Mouse (Mus musculus): ENCODE measurements around the gene Ccl7.

Gene Ccl7

GRCm38 (mm10) chr11:82035356-82035755, 10.2 kb upstream of the Ccl7 start, which contains the start of gene Ccl2:
Gene Ccl2 (plus strand): TSS chr11:82035571.
- DNase-seq (ENCODE audit: low read depth, low spot score) = no peak

GRCm38 (mm10) chr11:82035857-82036256, 9.7 kb upstream of the Ccl7 start:
- DNase-seq (ENCODE audit: low read depth, low spot score) = no peak

- no peak for DNase-seq (ENCODE audit: low read depth, low spot score)
Measured at GRCm38 (mm10) chr11:82038535-82038934, 7.0 kb upstream of the Ccl7 start, which contains the start of gene Gm17268. Gene Gm17268 (minus strand): TSS chr11:82038562.

- DNase-seq (ENCODE audit: low read depth, low spot score) = no peak
Measured at GRCm38 (mm10) chr11:82039132-82039660, 6.3 kb upstream of the Ccl7 start.

GRCm38 (mm10) chr11:82041671-82042080, 3.8 kb upstream of the Ccl7 start:
- DNase-seq (ENCODE audit: low read depth, low spot score) = no peak

- peak; percentile 50 for DNase-seq (ENCODE audit: low read depth, low spot score)
Measured at GRCm38 (mm10) chr11:82047746-82048415, 2.4 kb downstream of the Ccl7 start.

- DNase-seq (ENCODE audit: low read depth, low spot score) = no peak
Measured at GRCm38 (mm10) chr11:82053849-82054248, 8.3 kb downstream of the Ccl7 start.

GRCm38 (mm10) chr11:82057646-82058045, 12.1 kb downstream of the Ccl7 start, which contains the start of gene Ccl11:
Gene Ccl11 (plus strand): TSS chr11:82057823.
- no peak for DNase-seq (ENCODE audit: low read depth, low spot score)

- no peak for DNase-seq (ENCODE audit: low read depth, low spot score)
Measured at GRCm38 (mm10) chr11:82062226-82062625, 16.7 kb downstream of the Ccl7 start.

- DNase-seq (ENCODE audit: low read depth, low spot score) = no peak
Measured at GRCm38 (mm10) chr11:82063454-82063853, 17.9 kb downstream of the Ccl7 start.

GRCm38 (mm10) chr11:82066953-82067571, 21.6 kb downstream of the Ccl7 start:
- no peak for DNase-seq (ENCODE audit: low read depth, low spot score)

GRCm38 (mm10) chr11:82071076-82071475, 25.6 kb downstream of the Ccl7 start:
- no peak for DNase-seq (ENCODE audit: low read depth, low spot score)

GRCm38 (mm10) chr11:82072374-82072773, 26.9 kb downstream of the Ccl7 start:
- no peak for DNase-seq (ENCODE audit: low read depth, low spot score)

GRCm38 (mm10) chr11:82072984-82073383, 27.5 kb downstream of the Ccl7 start:
- no peak for DNase-seq (ENCODE audit: low read depth, low spot score)

- DNase-seq (ENCODE audit: low read depth, low spot score) = no peak
Measured at GRCm38 (mm10) chr11:82073686-82074085, 28.2 kb downstream of the Ccl7 start.

- DNase-seq (ENCODE audit: low read depth, low spot score) = no peak
Measured at GRCm38 (mm10) chr11:82077031-82077430, 31.5 kb downstream of the Ccl7 start.

GRCm38 (mm10) chr11:82078136-82078730, 32.7 kb downstream of the Ccl7 start:
- DNase-seq (ENCODE audit: low read depth, low spot score) = no peak

GRCm38 (mm10) chr11:82080865-82081264, 35.4 kb downstream of the Ccl7 start:
- DNase-seq (ENCODE audit: low read depth, low spot score) = no peak

GRCm38 (mm10) chr11:82084360-82084759, 38.8 kb downstream of the Ccl7 start:
- no peak for DNase-seq (ENCODE audit: low read depth, low spot score)

All from CD4-positive helper T cell, adult 2 months (primary cell).